Mouse (Mus musculus) cerebellum, postnatal 36 days (tissue): ENCODE measurements around the gene Kcnb1.

ENCODE experiments used
- DNase-seq, 2 experiments: peaks; one replicate each; pipeline ENCODE4 v3.0.0; 2021 to 2022; ENCODE audit warnings: mixed read lengths in 2 of 2

The Kcnb1 gene

DNA sequence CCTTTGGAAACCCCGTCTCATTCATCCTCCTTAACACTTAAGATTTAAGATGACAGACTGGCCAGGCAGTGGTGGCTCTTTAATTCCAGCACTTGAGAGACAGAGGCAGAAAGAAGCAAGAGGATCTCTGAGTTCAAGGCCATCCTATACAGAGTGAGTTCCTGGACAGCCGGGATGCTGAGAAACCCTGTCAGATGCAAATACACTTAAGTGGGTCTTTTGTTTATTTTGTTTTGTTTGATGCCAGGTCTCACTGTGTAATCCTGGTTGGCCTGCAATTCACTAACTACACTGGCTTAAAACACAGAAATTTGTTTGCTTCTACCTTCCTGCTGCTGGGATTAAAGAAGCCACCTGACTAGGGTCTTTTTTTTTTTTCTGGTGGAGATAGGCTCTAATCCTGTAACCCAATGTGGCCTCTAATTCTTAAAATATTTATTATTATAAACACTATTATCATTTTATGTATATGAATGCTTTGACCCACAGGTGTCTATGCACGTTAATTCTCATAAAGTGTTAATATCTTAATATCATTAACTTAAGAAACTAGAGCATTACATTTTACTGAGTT lies 131.1 kb downstream of the Kcnb1 start:
- no peak for DNase-seq

DNA sequence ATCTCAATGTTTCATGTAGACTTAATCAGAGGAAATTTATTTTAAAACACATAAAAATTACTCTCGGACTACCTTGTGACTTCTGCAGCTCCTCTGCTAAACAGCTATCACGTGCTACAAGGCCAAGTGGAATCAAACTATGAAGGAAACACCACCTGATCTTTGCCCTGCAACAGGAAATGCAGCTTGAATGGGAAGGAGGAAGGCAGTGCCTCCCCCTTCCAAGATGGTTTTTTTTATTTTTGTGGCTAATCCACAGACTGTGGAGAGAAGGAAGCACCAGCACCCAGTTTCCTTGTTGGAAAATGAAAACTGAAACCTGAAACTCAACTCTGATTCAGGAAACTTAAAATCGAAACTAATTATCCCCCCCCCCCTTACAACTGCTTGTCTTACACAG lies 131.8 kb downstream of the Kcnb1 start:
- no peak for DNase-seq

DNA sequence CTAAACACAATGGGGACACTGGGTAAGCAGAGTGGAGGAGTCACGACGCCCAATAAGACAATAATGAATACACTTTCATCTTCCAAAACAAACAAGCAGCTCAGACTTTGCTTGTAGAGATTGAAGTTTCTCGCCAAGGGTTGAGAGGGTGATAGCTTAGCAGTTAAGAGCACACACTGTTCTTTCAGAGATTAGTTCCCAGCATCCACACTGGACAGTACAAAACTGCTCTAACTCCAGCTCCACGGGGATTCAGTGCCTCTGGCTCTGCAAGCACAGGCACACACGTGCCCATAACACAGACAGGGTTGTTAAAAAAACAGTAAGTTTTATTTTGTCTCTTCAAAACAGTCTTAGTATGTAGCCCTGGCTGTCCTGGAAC lies 133.0 kb downstream of the Kcnb1 start:
- no peak for DNase-seq

DNA sequence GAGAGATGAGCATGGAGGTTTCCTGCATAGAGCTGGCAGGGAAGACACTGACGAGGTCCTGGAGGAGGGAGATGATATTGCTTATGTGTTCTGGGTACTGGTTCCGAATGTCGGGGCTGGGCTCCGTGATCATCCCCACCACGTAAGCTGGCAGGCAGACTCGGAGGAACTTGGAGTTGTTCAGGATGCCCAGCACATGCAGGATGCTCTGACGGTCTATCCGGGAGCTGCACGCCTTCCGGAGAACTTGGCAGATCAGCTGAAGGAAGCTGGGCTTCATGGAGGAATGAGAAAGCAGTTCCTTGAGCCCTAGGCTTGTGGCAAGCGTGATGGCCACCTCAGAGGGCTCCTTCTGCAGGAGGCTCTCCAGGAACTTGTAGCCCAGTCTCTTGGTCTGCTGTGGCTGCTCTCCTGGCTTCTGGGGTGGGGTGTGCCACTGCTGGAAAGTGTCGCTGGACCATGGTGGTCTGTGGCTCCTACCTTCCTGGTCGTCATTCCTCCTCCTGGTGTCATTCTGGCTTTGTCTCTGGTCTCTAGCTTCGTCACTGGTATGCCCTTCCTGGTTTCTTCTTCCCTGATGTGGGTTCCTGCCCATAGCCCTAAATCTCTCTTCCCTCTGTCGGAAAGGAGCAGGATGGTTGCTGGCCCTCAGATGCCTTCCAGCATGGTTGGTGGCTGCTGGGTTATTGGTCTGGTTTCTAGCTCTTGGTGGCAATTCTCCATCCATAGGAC lies 133.6 kb downstream of the Kcnb1 start:
- no peak for DNase-seq

DNA sequence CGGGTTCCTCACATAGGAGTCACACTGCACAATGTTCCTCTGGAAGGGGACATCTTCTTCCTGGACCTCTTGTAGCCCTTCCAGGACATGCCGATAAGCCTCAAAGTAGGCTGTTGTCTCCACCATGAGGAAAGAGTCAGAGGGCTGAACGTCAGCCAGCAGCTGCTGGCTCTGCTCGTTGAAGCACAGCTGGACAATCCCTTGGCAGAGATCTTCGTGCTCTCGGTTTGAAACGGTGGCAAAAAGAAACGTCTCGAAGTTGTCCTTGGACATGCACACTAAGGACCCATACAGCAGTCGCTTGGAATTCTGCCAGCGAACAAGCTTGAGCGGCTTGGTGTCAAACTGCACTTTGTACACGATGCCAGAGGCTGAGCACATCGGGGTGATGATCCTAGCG lies 134.6 kb downstream of the Kcnb1 start:
- DNase-seq, result no peak

DNA sequence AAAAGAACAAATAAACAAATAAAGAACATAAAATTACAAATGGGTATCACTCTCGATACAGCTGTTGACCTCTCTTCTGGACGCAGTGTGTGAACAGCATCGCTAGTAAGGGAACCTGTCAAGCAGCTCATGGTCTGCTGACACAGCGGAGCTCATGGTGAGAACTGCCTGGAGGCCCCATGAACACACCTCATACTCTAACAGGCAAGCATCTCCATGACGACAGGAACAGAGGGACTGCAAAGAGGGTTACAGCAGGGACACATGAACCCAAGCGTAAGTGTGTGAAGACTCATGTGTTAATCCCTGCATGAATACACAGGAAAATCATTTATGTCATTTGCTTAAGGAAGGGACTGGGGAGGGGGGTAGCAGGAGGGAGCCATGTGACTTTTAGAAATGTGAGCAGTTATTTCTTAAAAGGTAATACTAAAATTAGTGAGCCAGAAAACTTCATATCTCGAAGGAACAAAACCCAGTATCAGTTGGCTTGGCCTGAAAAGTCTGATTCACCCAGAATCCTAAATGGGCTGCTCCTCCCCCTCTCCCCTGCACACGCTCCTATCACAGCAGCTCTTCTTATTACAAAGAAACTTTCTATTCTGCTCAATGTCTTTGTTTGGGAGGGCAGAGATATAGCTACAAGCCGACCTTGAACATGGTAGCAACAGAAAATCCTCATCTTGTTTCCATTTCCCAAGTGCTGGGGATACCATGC lies 136.7 kb downstream of the Kcnb1 start:
- DNase-seq, result no peak

DNA sequence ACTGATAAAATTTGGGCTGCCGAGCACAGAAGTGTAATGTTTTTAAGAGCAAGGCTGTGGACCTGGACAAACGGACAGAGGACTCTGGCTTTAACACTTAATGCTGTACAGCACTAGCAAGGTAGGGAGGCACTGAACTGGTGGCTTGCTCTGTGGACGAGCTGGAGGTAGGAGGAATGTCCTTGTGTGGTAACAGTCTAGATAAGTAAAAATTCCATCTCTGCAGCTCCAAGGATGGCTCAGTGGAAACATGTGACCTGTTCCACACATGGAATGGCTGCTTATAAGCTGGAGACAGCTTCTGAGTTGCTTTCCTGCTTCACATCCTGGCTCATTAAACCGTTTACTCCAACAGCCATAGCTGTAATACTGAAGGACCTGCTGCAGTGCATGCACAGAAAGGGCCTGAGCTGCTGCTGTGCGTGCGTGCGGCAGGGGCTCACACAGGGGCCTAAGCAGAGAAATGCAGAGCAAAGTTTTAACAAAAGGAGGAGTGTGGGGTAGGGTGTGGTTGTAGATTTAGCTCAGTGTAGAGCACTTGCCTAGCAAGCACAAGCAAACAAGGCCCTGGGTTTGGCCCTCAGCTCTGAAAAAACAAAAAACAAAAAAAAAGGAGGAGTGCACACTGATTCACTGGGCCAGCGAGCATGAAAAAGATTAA lies 141.1 kb downstream of the Kcnb1 start:
- no peak for DNase-seq

DNA sequence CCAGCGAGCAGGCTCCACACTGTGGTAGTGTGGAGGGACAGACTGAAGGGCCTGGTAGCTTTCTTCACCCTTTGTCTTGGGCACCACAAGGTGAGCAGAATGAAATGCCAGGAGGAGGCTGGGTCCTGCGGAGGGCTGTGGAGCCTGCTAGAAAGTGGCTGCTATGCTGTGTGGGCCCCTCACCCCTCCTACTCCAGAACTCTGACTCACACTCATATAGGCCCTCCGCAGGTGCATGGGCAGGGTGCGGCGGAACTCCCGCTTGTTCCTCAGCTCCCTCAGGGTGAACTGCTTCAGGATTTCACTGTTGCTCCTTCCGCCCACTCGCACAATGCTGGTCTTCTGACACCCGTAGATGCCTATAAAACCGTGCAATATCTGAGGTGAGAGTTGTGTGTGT lies 141.7 kb downstream of the Kcnb1 start:
- DNase-seq, result no peak
